Mouse (Mus musculus) kidney, embryonic 16.5 days (tissue): ENCODE data around the gene Nxnl1. TPM values are rescaled to one million over a fixed set of nuclear protein-coding genes. Genes with fewer than 3 reads are reported as not detected.
A peak's percentile ranks its signal among the peaks of the same experiment; 100 is the strongest.

Source experiments
- ATAC-seq: fragments of 200-750 bp; cut with Nextera tagmentation; 2 replicates; pipeline ENCODE4 v1.8.0; 2017; ENCODE audit warnings: moderate TSS enrichment; ENCODE audit not compliant: low FRiP score, low TSS enrichment
- H3K27ac ChIP-seq: fragments of 300-500 bp; sonication (generic); 2 replicates; pipeline ENCODE4 v1.5.1; 2014; ENCODE audit warnings: low read length
- H3K27me3 ChIP-seq: fragments of 300-500 bp; sonication (generic); 2 replicates; pipeline ENCODE4 v1.6.1; 2014; ENCODE audit warnings: low read length, control low read depth, mixed read lengths; ENCODE audit not compliant: insufficient read depth
- H3K36me3 ChIP-seq: fragments of 300-500 bp; sonication (generic); 2 replicates; pipeline ENCODE4 v1.6.1; 2014; ENCODE audit warnings: low read length, control low read depth, mixed read lengths; ENCODE audit not compliant: insufficient read depth
- H3K4me1 ChIP-seq: fragments of 300-500 bp; sonication (generic); 2 replicates; pipeline ENCODE4 v1.6.1; 2014; ENCODE audit warnings: low read length, control low read depth, mixed read lengths; ENCODE audit not compliant: insufficient read depth
- H3K4me2 ChIP-seq: fragments of 300-500 bp; sonication (generic); replicated peaks from 2 replicates; pipeline ENCODE4 v1.6.1; 2014; ENCODE audit warnings: low read depth, low read length
- H3K4me3 ChIP-seq: fragments of 300-500 bp; sonication (generic); 2 replicates; pipeline ENCODE4 v1.5.1; 2014; ENCODE audit warnings: mild to moderate bottlenecking, low read length
- H3K9ac ChIP-seq: fragments of 300-500 bp; sonication (generic); replicated peaks from 2 replicates; pipeline ENCODE4 v1.6.1; 2014; ENCODE audit warnings: low read length
- H3K9me3 ChIP-seq: fragments of 300-500 bp; sonication (generic); 2 replicates; pipeline ENCODE4 v1.6.1; 2016; ENCODE audit warnings: low read length, control low read depth
- WGBS: fragments of 180-500 bp; shearing (Covaris S2); extraction: QIAGEN DNeasy Blood & Tissue Kit; methylation state at CpG from one replicate; pipeline ENCODE4 v1.1.7; 2014; 5-methylcytosine and 5-hydroxymethylcytosine counted together
- polyA plus RNA-seq: library from polyadenylated mRNA; unstranded; fragments of >200 nt; fragmentation: Nextera tagmentation; extraction: Ambion mirVana; gene quantifications from 2 replicates; pipeline ENCODE4 v1.2.1, GENCODE M21; 2015

Nxnl1 gene
- polyA plus RNA-seq, 1 experiment from 2014 or later, result 0.24 TPM

- H3K27ac ChIP-seq, result peak overlapping the region; percentile 94
- WGBS, result under 1% methylated on average over 41 of the region's 41 CpGs
- peak; percentile 90 for ATAC-seq
- peak overlapping the region; percentile 77 for H3K9ac ChIP-seq
- no peaks in the 10 kb centered on the region for H3K27me3 ChIP-seq
- H3K4me2 ChIP-seq, result peak overlapping the region; percentile 91
- no peaks in the 10 kb centered on the region for H3K9me3 ChIP-seq
- peaks cover 25% of the 10 kb centered on the region for H3K4me1 ChIP-seq
- peak overlapping the region; percentile 66 for H3K4me3 ChIP-seq
- H3K36me3 ChIP-seq, result no peaks in the 10 kb centered on the region
Observed at GRCm38 (mm10) chr8:71570291-71570954, 4.0 kb upstream of the Nxnl1 start.

- Histone ChIP-seq H3K4me2 (peak overlapping the region; percentile 91), H3K4me3 (peak overlapping the region; percentile 66), H3K27ac (peak overlapping the region; percentile 94), H3K36me3 (no peaks in the 10 kb centered on the region), H3K9ac (peak overlapping the region; percentile 70), H3K9me3 (no peaks in the 10 kb centered on the region), H3K27me3 (no peaks in the 10 kb centered on the region), H3K4me1 (peaks cover 25% of the 10 kb centered on the region)
- WGBS, result under 1% methylated on average over 51 of the region's 51 CpGs
- ATAC-seq, result peak; percentile 78
Observed at GRCm38 (mm10) chr8:71569366-71570290, 3.2 kb upstream of the Nxnl1 start.

- WGBS, result 21% methylated on average over 6 of the region's 6 CpGs
- no peak for ATAC-seq
- Histone ChIP-seq H3K9me3 (peaks cover 5% of the 10 kb centered on the region; the same call in 1 of the 2 replicates), H3K36me3 (no peaks in the 10 kb centered on the region), H3K27me3 (no peaks in the 10 kb centered on the region), H3K4me1 (peaks cover 25% of the 10 kb centered on the region), H3K27ac (peak overlapping the region; percentile 94), H3K9ac (peak overlapping the region; percentile 70), H3K4me2 (peak overlapping the region; percentile 91), H3K4me3 (peak overlapping the region; percentile 66)
Observed at GRCm38 (mm10) chr8:71568941-71569340, 2.5 kb upstream of the Nxnl1 start.

GRCm38 (mm10) chr8:71568387-71568937 lies 2.1 kb upstream of the Nxnl1 start, which contains the start of gene Slc27a1:
Gene Slc27a1 (plus strand): TSS chr8:71568882.
- peak; percentile 10 for ATAC-seq
- Histone ChIP-seq H3K4me3 (peak within 1 kb of the TSS; percentile 66), H3K27me3 (no peaks in the 10 kb centered on the region), H3K9me3 (peaks cover 6% of the 10 kb centered on the region; the same call in 1 of the 2 replicates), H3K4me1 (peaks cover 25% of the 10 kb centered on the region), H3K9ac (peak within 1 kb of the TSS; percentile 70), H3K36me3 (no peaks in the 10 kb centered on the region), H3K27ac (peak within 1 kb of the TSS; percentile 94), H3K4me2 (peak within 1 kb of the TSS; percentile 91)
- WGBS, result 9% methylated on average over 13 of the region's 13 CpGs

DNA sequence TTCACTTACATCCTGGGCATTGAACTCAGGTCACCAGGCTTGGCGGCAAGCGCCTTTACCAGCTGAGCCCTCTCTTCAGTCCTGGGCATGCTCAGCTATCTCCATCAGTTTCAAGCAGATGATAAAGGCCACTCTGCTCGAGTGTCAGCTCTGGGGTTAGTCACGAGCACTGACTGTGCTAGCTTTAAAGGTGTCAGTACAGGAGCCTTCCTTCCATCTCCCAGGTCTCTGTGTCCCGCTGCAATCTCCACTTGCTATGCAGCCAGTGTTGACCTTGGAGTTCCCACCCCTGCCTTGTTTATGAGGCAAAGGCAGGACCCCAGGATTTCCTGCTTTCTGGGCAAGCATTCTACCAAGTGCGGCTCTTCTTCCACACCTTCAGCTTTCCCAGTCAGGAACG lies 1.2 kb upstream of the Nxnl1 start:
- no peak for ATAC-seq
- Histone ChIP-seq H3K27ac (peak overlapping the region; percentile 94), H3K27me3 (peaks cover 2% of the 10 kb centered on the region), H3K9me3 (peaks cover 6% of the 10 kb centered on the region; the same call in 1 of the 2 replicates), H3K36me3 (no peaks in the 10 kb centered on the region), H3K4me3 (no peak overlapping the region), H3K4me1 (peaks cover 25% of the 10 kb centered on the region), H3K9ac (no peak overlapping the region), H3K4me2 (no peak overlapping the region)
- WGBS, result 74% methylated on average over 7 of the region's 7 CpGs

GRCm38 (mm10) chr8:71563992-71564391 lies 2.4 kb downstream of the Nxnl1 start:
- Histone ChIP-seq H3K27ac (no peak overlapping the region), H3K27me3 (peaks cover 33% of the 10 kb centered on the region), H3K4me2 (no peak overlapping the region), H3K36me3 (no peaks in the 10 kb centered on the region), H3K9me3 (peaks cover 6% of the 10 kb centered on the region; the same call in 1 of the 2 replicates), H3K9ac (no peak overlapping the region), H3K4me1 (peaks cover 18% of the 10 kb centered on the region), H3K4me3 (no peak overlapping the region)
- ATAC-seq, result no peak
- 83% methylated on average over 4 of the region's 4 CpGs for WGBS

DNA sequence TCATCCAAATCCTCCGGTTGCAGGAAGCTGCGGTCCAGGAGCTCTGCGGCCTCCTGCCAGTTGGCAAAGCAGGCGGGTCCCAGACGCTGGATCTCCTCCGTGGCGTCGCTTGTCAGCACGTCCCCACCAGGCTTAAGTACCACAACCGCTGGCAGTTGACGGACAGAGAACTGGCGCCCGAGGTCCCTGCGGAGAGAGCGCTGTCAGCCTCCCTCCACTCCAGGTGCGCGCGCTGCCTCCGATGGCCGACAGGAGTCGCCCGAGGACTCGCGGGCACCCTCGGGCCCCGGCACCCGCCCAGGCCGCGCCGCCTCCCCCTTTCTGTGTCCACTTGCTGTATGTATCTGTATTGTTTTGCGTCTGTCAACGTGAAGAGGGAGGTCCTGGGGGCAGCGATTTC lies 3.6 kb downstream of the Nxnl1 start:
- Histone ChIP-seq H3K4me2 (peak overlapping the region; percentile 50), H3K9me3 (peaks cover 6% of the 10 kb centered on the region; the same call in 1 of the 2 replicates), H3K9ac (peak overlapping the region; percentile 9), H3K36me3 (no peaks in the 10 kb centered on the region), H3K27ac (no peak overlapping the region), H3K4me3 (peak overlapping the region; percentile 32), H3K27me3 (peaks cover 42% of the 10 kb centered on the region), H3K4me1 (peaks cover 14% of the 10 kb centered on the region)
- 1% methylated on average over 33 of the region's 33 CpGs for WGBS
- ATAC-seq, result 0 out of 2 replicates have a peak, but pooled peaks have one; percentile 34

GRCm38 (mm10) chr8:71561401-71561800 lies 5.0 kb downstream of the Nxnl1 start:
- no peak overlapping the region for H3K4me3 ChIP-seq
- ATAC-seq, result no peak
- 2% methylated on average over 15 of the region's 15 CpGs for WGBS
- peaks cover 11% of the 10 kb centered on the region for H3K4me1 ChIP-seq
- H3K27ac ChIP-seq, result no peak overlapping the region
- peaks cover 6% of the 10 kb centered on the region; the same call in 1 of the 2 replicates for H3K9me3 ChIP-seq
- no peak overlapping the region for H3K9ac ChIP-seq
- no peak overlapping the region for H3K4me2 ChIP-seq
- H3K36me3 ChIP-seq, result no peaks in the 10 kb centered on the region
- peaks cover 49% of the 10 kb centered on the region for H3K27me3 ChIP-seq

GRCm38 (mm10) chr8:71560765-71561164 lies 5.6 kb downstream of the Nxnl1 start:
- WGBS, result 85% methylated on average over 5 of the region's 5 CpGs
- H3K27me3 ChIP-seq, result peaks cover 49% of the 10 kb centered on the region
- peaks cover 11% of the 10 kb centered on the region for H3K4me1 ChIP-seq
- no peak overlapping the region for H3K4me3 ChIP-seq
- no peaks in the 10 kb centered on the region for H3K36me3 ChIP-seq
- H3K9me3 ChIP-seq, result peaks cover 6% of the 10 kb centered on the region; the same call in 1 of the 2 replicates
- no peak overlapping the region for H3K27ac ChIP-seq
- no peak for ATAC-seq
- H3K9ac ChIP-seq, result no peak overlapping the region
- H3K4me2 ChIP-seq, result no peak overlapping the region
